Mouse (Mus musculus) forebrain, embryonic 11.5 days (tissue): ENCODE results near the gene Dact3. TPM values are rescaled to one million over a fixed set of nuclear protein-coding genes. Genes with fewer than 3 reads are reported as not detected.
A peak's percentile ranks its signal among the peaks of the same experiment; 100 is the strongest.

Experiments
- ATAC-seq: fragments of 200-750 bp; cut with Nextera tagmentation; replicated peaks from 2 replicates; pipeline ENCODE4 v1.8.0; 2017; ENCODE audit warnings: moderate TSS enrichment; ENCODE audit not compliant: low FRiP score
- DNase-seq: peaks from one replicate; pipeline ENCODE4 v3.0.0-alpha.2; 2017; ENCODE audit warnings: low spot score
- H3K27ac ChIP-seq: fragments of 300-500 bp; sonication (generic); 2 replicates; pipeline ENCODE4 v1.5.1; 2014; ENCODE audit warnings: low read depth, low read length
- H3K27me3 ChIP-seq: fragments of 300-500 bp; sonication (generic); 2 replicates; pipeline ENCODE4 v1.6.1; 2014; ENCODE audit warnings: mild to moderate bottlenecking, low read length, mixed read lengths; ENCODE audit not compliant: control insufficient read depth, insufficient read depth
- H3K36me3 ChIP-seq: fragments of 300-500 bp; sonication (generic); 2 replicates; pipeline ENCODE4 v1.6.1; 2014; ENCODE audit warnings: mild to moderate bottlenecking, low read length, moderate library complexity, mixed read lengths; ENCODE audit not compliant: control insufficient read depth, insufficient read depth
- H3K4me1 ChIP-seq: fragments of 300-500 bp; sonication (generic); replicated peaks from 2 replicates; pipeline ENCODE4 v1.6.1; 2014; ENCODE audit warnings: low read length, mixed read lengths; ENCODE audit not compliant: control insufficient read depth, insufficient read depth
- H3K4me2 ChIP-seq: fragments of 300-500 bp; sonication (generic); 2 replicates; pipeline ENCODE4 v1.6.1; 2014; ENCODE audit warnings: low read depth, mild to moderate bottlenecking, low read length, moderate library complexity, mixed read lengths; ENCODE audit not compliant: severe bottlenecking
- H3K4me3 ChIP-seq: fragments of 300-500 bp; sonication (generic); 2 replicates; pipeline ENCODE4 v1.5.1; 2014; ENCODE audit warnings: low read depth, low read length
- H3K9ac ChIP-seq: fragments of 300-500 bp; sonication (generic); 2 replicates; pipeline ENCODE4 v1.6.1; 2014; ENCODE audit warnings: low read length
- H3K9me3 ChIP-seq: fragments of 300-500 bp; sonication (generic); 2 replicates; pipeline ENCODE4 v1.6.1; 2016; ENCODE audit warnings: low read length, mixed read lengths; ENCODE audit not compliant: control insufficient read depth
- WGBS: fragments of 180-500 bp; shearing (Covaris S2); extraction: QIAGEN DNeasy Blood & Tissue Kit; methylation state at CpG from one replicate; pipeline ENCODE4 v1.1.7; 2014; 5-methylcytosine and 5-hydroxymethylcytosine counted together
- polyA plus RNA-seq: library from polyadenylated mRNA; unstranded; fragments of >200 nt; fragmentation: Nextera tagmentation; extraction: Ambion mirVana; gene quantifications from 2 replicates; pipeline ENCODE4 v1.2.1, GENCODE M21; 2014

The Dact3 gene
- polyA plus RNA-seq, 1 experiment from 2014 or later, result 4.8 TPM

- ATAC-seq, result peak; percentile 3; the same call in 1 of the 2 replicates
- H3K27ac ChIP-seq, result peak overlapping the region; percentile 97
- H3K36me3 ChIP-seq, result peaks cover 1% of the 10 kb centered on the region; the same call in 1 of the 2 replicates
- H3K4me1 ChIP-seq, result peaks cover 27% of the 10 kb centered on the region
- H3K4me2 ChIP-seq, result peak overlapping the region; percentile 75
- peak overlapping the region; percentile 58 for H3K4me3 ChIP-seq
- 0% methylated on average over 56 of the region's 57 CpGs for WGBS
- no peaks in the 10 kb centered on the region for H3K9me3 ChIP-seq
- H3K9ac ChIP-seq, result peak overlapping the region; percentile 80
- H3K27me3 ChIP-seq, result no peaks in the 10 kb centered on the region
- DNase-seq, result peak; percentile 70
These were observed 48.3 kb downstream of the Dact3 start for GRCm38 (mm10) chr7:16923283-16924036.

GRCm38 (mm10) chr7:16924037-16924834 is 49.1 kb downstream of the Dact3 start, which contains the start of gene Calm3:
Gene Calm3, minus strand, starts transcription at chr7:16924114.
- H3K4me3 ChIP-seq, result peak within 1 kb of the TSS; percentile 58
- no peaks in the 10 kb centered on the region for H3K27me3 ChIP-seq
- WGBS, result 2% methylated on average over 64 of the region's 64 CpGs

GRCm38 (mm10) chr7:16928341-16928740 is 53.2 kb downstream of the Dact3 start:
- H3K27me3 ChIP-seq, result no peaks in the 10 kb centered on the region
- H3K9me3 ChIP-seq, result no peaks in the 10 kb centered on the region
- H3K4me1 ChIP-seq, result no peaks in the 10 kb centered on the region; the same call in 1 of the 2 replicates
- no peak for DNase-seq
- no peak overlapping the region for H3K4me3 ChIP-seq
- 43% methylated on average over 2 of the region's 2 CpGs for WGBS
- no peak overlapping the region for H3K9ac ChIP-seq
- no peak overlapping the region for H3K4me2 ChIP-seq
- H3K27ac ChIP-seq, result no peak overlapping the region
- no peaks in the 10 kb centered on the region for H3K36me3 ChIP-seq
- no peak for ATAC-seq

More at GRCm38 (mm10) chr7:16924037-16924834, 49.1 kb downstream of the Dact3 start, which contains the start of gene Calm3:
- peak within 1 kb of the TSS; percentile 75 for H3K4me2 ChIP-seq
- no peaks in the 10 kb centered on the region for H3K9me3 ChIP-seq
- H3K9ac ChIP-seq, result peak within 1 kb of the TSS; percentile 80
- peak; percentile 100 for DNase-seq
- peak; percentile 91 for ATAC-seq
- peak within 1 kb of the TSS; percentile 97 for H3K27ac ChIP-seq
- H3K4me1 ChIP-seq, result peaks cover 27% of the 10 kb centered on the region
- H3K36me3 ChIP-seq, result no peaks in the 10 kb centered on the region; the same call in 1 of the 2 replicates

GRCm38 (mm10) chr7:16930850-16931249 is 55.7 kb downstream of the Dact3 start:
- Histone ChIP-seq H3K9ac (no peak overlapping the region), H3K9me3 (no peaks in the 10 kb centered on the region), H3K4me2 (no peak overlapping the region), H3K27ac (no peak overlapping the region), H3K4me1 (no peaks in the 10 kb centered on the region; the same call in 1 of the 2 replicates), H3K36me3 (no peaks in the 10 kb centered on the region), H3K4me3 (no peak overlapping the region), H3K27me3 (no peaks in the 10 kb centered on the region)
- DNase-seq (peak; percentile 76), ATAC-seq (no peak; the same call in 1 of the 2 replicates)
- 4% methylated on average over 1 of the region's 1 CpGs for WGBS

GRCm38 (mm10) chr7:16931968-16932627 is 57.0 kb downstream of the Dact3 start:
- H3K4me2 ChIP-seq, result no peak overlapping the region
- H3K4me3 ChIP-seq, result no peak overlapping the region
- H3K27ac ChIP-seq, result no peak overlapping the region
- 16% methylated on average over 14 of the region's 14 CpGs for WGBS
- H3K9me3 ChIP-seq, result no peaks in the 10 kb centered on the region
- ATAC-seq (peak; percentile 61; the same call in 1 of the 2 replicates), DNase-seq (peak; percentile 88)
- no peak overlapping the region for H3K9ac ChIP-seq
- H3K27me3 ChIP-seq, result no peaks in the 10 kb centered on the region
- H3K4me1 ChIP-seq, result no peaks in the 10 kb centered on the region; the same call in 1 of the 2 replicates
- no peaks in the 10 kb centered on the region for H3K36me3 ChIP-seq

- H3K9me3 ChIP-seq, result no peaks in the 10 kb centered on the region
- 41% methylated on average over 14 of the region's 14 CpGs for WGBS
- H3K9ac ChIP-seq, result no peak overlapping the region
- ATAC-seq, result peak; percentile 47
- no peak overlapping the region for H3K4me3 ChIP-seq
- peaks cover under 1% of the 10 kb centered on the region; the same call in 1 of the 2 replicates for H3K4me1 ChIP-seq
- no peaks in the 10 kb centered on the region for H3K36me3 ChIP-seq
- H3K27ac ChIP-seq, result no peak overlapping the region
- no peak for DNase-seq
- H3K4me2 ChIP-seq, result no peak overlapping the region
- no peaks in the 10 kb centered on the region for H3K27me3 ChIP-seq
These were observed 57.8 kb downstream of the Dact3 start for GRCm38 (mm10) chr7:16932704-16933577.
